Mouse (Mus musculus) c-Kit-negative CD71-positive TER-119-positive erythroid progenitor cells, embryonic 14.5 days (primary cell): ENCODE results near the gene Adgrd1.
"Not testable (repeated sequence)": the region's sequence is repeated elsewhere in the genome, so short reads cannot be mapped to it uniquely, and the experiment has no call there.

Experiments
- DNase-seq: peaks from one replicate; pipeline ENCODE4 v3.0.0-alpha.2; 2013; ENCODE audit warnings: low read depth, low spot score

The Adgrd1 gene

GRCm38 (mm10) chr5:129093158-129093557, 3.4 kb upstream of the Adgrd1 start:
- DNase-seq, result no peak

- DNase-seq, result no peak
Measured at GRCm38 (mm10) chr5:129094236-129094635, 2.3 kb upstream of the Adgrd1 start.

GRCm38 (mm10) chr5:129104043-129104442, 7.5 kb downstream of the Adgrd1 start:
- DNase-seq, result no peak

- no peak for DNase-seq
Measured at GRCm38 (mm10) chr5:129111729-129112128, 15.2 kb downstream of the Adgrd1 start.

- DNase-seq, result no peak
Measured at GRCm38 (mm10) chr5:129113741-129114476, 17.4 kb downstream of the Adgrd1 start.

GRCm38 (mm10) chr5:129116299-129116698, 19.7 kb downstream of the Adgrd1 start:
- DNase-seq, result no peak

GRCm38 (mm10) chr5:129117593-129118113, 21.1 kb downstream of the Adgrd1 start:
- no peak for DNase-seq

GRCm38 (mm10) chr5:129118523-129118922, 22.0 kb downstream of the Adgrd1 start:
- no peak for DNase-seq

GRCm38 (mm10) chr5:129119146-129119545, 22.6 kb downstream of the Adgrd1 start:
- no peak for DNase-seq

- no peak for DNase-seq
Measured at GRCm38 (mm10) chr5:129121654-129122285, 25.2 kb downstream of the Adgrd1 start.

GRCm38 (mm10) chr5:129122491-129122890, 25.9 kb downstream of the Adgrd1 start:
- no peak for DNase-seq

- no peak for DNase-seq
Measured at GRCm38 (mm10) chr5:129124070-129124828, 27.7 kb downstream of the Adgrd1 start.

GRCm38 (mm10) chr5:129128310-129128709, 31.8 kb downstream of the Adgrd1 start:
- not testable (repeated sequence) for DNase-seq

GRCm38 (mm10) chr5:129130301-129130700, 33.8 kb downstream of the Adgrd1 start:
- no peak for DNase-seq

- DNase-seq, result no peak
Measured at GRCm38 (mm10) chr5:129137405-129137804, 40.9 kb downstream of the Adgrd1 start.

GRCm38 (mm10) chr5:129138576-129138975, 42.0 kb downstream of the Adgrd1 start:
- DNase-seq, result no peak

- DNase-seq, result no peak
Measured at GRCm38 (mm10) chr5:129142801-129143200, 46.3 kb downstream of the Adgrd1 start.

GRCm38 (mm10) chr5:129145307-129145935, 48.9 kb downstream of the Adgrd1 start:
- DNase-seq, result no peak

- DNase-seq, result no peak
Measured at GRCm38 (mm10) chr5:129146892-129147509, 50.5 kb downstream of the Adgrd1 start.

- no peak for DNase-seq
Measured at GRCm38 (mm10) chr5:129148485-129148884, 51.9 kb downstream of the Adgrd1 start.
